Mouse (Mus musculus) Patski (cell line): Measurements from ENCODE around the gene Endov. TPM values are rescaled to one million over a fixed set of nuclear protein-coding genes. Genes with fewer than 3 reads are reported as not detected.
A peak's percentile ranks its signal among the peaks of the same experiment; 100 is the strongest.

Experiments
- ATAC-seq: fragments of 100-300 bp; one replicate; pipeline ENCODE4 v1.8.0; 2021
- CTCF ChIA-PET: fragments of 350-600 bp; sonication (Branson Sonifier 250); formaldehyde crosslinking; loops from one replicate; lab custom pipeline; 2022; ENCODE audit warnings: inconsistent platforms; lab: Charles Lee
- POLR2A ChIA-PET: fragments of 350-600 bp; sonication (Branson Sonifier 250); formaldehyde crosslinking; loops from one replicate; lab custom pipeline; 2022; ENCODE audit warnings: antibody characterized with exemption, inconsistent platforms; lab: Charles Lee
- DNase-seq: peaks from one replicate; pipeline ENCODE4 v3.0.0-alpha.2; 2011; ENCODE audit warnings: low read depth, low spot score
- H3K27me3 ChIP-seq: fragments of 371-371 bp; one replicate; pipeline ENCODE4 v1.5.1; 2021
- CTCF ChIP-seq: fragments of 100-300 bp; IDR thresholded peaks from one replicate; pipeline ENCODE4 v1.5.1; 2021
- in situ Hi-C: fragments of 300-500 bp; cut with MboI; formaldehyde crosslinking; loops from 3 replicates; pipeline ENCODE4 v1.11.1; 2018; ENCODE audit warnings: low pct_unique_long_range_greater_than_20kb, mixed read lengths
- polyA plus RNA-seq: library from polyadenylated mRNA; unstranded; gene quantifications from one replicate; pipeline ENCODE4 v1.2.3, GENCODE M21; 2021

The Endov gene
- polyA plus RNA-seq: 19.6 TPM

DNA sequence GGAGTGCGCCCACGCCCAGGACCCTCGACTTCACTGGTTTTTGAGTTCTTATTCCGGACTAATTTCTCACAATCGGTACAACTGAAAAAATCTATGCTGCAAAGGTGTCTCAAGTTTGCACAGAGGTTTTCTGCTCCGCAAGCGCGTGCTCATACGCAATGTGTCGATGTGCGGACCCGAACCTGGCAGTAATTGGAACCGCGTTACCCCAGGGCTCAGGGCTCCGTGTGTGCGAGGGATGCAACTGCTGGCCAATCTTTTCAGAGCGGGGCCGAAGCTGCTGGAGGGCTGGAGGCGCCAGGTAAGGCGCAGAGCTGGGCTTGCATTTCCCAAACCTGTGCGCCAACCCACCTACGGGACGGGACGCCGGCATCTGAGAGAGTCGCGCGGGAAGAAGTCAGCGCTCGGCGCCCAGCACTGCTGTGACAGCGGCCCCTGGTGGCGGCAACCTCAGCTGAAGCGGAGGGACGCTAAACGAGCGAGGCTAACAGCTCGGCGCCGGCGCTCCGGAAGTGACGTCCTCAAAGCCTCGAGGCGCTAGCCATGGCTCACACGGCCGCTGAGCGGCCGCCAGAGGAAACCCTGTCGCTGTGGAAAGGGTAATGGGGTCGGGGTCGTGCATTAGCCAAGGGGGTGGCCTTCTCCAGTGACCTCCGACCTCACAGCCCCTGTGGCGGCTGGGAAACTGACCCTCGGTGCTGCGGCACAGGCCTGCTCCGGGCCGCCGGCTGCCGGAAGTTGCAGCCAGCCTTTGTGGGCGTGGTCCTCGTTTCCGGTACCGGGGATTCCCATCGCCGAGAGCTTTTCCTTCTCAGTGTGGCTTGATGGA, at the start of gene Endov:
Endov (plus strand) TSS at position 487 of the 829 bp plus-strand sequence.
- in situ Hi-C loops: loop anchor here (10.0 kb wide), 1 partner anchor 504 kb away; no protein-coding TSS in a partner anchor
- POLR2A ChIA-PET: no interaction called here
- no peaks in the 10 kb centered on the region for H3K27me3 ChIP-seq
- peak; percentile 90 for ATAC-seq
- CTCF ChIA-PET: interaction anchor here (0.7 to 1.4 kb wide), 6 partner anchors 9 to 418 kb away, joined by 3 to 5 read pairs (median 3); no protein-coding TSS in a partner anchor
- TF ChIP-seq CTCF: peak; percentile 99
- DNase-seq: peak; percentile 64

DNA sequence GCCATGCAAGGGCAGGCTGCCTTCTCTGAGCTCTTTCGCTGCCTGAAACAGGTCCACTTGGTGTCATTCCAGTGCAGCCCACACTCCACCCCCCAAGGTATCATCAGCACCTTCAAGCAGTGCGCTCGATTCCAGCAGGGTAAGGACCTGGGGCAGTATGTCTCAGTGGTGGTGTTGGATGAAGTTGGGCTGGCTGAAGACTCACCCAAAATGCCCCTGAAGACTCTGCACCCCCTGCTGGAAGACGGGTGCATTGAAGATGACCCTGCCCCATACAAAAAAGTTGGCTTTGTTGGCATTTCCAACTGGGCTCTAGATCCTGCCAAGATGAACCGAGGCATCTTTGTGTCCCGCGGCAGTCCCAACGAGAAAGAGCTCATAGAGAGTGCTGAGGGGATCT, 48.9 kb upstream of the Endov start:
- no peaks in the 10 kb centered on the region for H3K27me3 ChIP-seq
- in situ Hi-C loops: no loop called here
- ChIA-PET POLR2A (interaction anchor here (0.6 kb wide), 1 partner anchor 23 kb away, joined by 3 read pairs; no protein-coding TSS in a partner anchor), CTCF (interaction anchor here (0.7 to 0.8 kb wide), 2 partner anchors 9 to 11 kb away, joined by 3 read pairs; no protein-coding TSS in a partner anchor)
- ATAC-seq: no peak
- DNase-seq: no peak
- no peak for TF ChIP-seq CTCF

- ATAC-seq: no peak
- no peak for DNase-seq
- in situ Hi-C loops: no loop called here
- no peaks in the 10 kb centered on the region for H3K27me3 ChIP-seq
- TF ChIP-seq CTCF: no peak
- ChIA-PET CTCF (interaction anchor here (1.5 kb wide), 1 partner anchor 9 kb away, joined by 3 read pairs; no protein-coding TSS in a partner anchor), POLR2A (no interaction called here)
Measured at GRCm38 (mm10) chr11:119443442-119443841, 47.7 kb upstream of the Endov start.

DNA sequence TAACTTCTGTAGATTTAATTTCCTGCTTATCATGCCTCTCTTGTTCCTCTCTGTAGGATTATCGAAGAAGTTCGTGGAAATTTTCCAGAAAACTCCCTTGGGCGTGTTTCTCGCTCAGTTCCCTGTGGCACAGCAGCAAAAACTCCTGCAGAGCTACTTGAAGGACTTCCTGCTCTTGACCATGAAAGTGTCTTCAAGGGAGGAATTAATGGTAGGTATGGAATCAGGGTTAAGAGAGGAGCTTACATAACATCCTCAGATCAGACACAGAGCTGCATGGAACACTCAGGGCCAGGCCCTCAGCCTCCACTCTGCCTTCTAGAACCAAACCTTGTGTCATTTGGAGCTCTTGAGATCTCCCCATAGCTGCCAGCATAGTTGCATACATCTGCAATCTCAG, 35.0 kb upstream of the Endov start:
- DNase-seq: no peak
- POLR2A ChIA-PET: no interaction called here
- in situ Hi-C loops: no loop called here
- CTCF ChIA-PET: no interaction called here
- TF ChIP-seq CTCF: no peak
- no peak for ATAC-seq
- no peaks in the 10 kb centered on the region for H3K27me3 ChIP-seq

DNA sequence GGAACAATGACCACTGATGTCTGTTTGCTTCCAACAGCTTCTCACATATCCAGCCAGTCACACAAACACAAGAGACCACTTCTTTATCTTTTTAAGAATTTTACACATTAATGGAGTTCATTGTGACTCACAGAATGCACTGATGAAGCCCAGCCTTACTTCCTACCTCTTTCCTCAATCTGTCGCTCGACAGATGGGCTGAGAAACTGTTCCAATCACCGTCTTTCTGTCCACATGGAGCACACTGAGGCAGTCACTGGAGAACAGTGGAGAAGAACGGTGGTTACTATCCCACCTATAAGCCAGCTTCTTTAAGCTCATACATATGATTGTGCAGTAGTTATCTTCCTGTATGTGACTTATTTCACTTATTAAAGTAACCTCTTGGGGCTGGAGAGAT, 13.3 kb upstream of the Endov start:
- DNase-seq: no peak
- in situ Hi-C loops: no loop called here
- ChIA-PET POLR2A (no interaction called here), CTCF (interaction anchor here (0.8 kb wide), 1 partner anchor 428 kb away, joined by 3 read pairs; no protein-coding TSS in a partner anchor)
- no peaks in the 10 kb centered on the region for H3K27me3 ChIP-seq
- TF ChIP-seq CTCF: no peak
- no peak for ATAC-seq

DNA sequence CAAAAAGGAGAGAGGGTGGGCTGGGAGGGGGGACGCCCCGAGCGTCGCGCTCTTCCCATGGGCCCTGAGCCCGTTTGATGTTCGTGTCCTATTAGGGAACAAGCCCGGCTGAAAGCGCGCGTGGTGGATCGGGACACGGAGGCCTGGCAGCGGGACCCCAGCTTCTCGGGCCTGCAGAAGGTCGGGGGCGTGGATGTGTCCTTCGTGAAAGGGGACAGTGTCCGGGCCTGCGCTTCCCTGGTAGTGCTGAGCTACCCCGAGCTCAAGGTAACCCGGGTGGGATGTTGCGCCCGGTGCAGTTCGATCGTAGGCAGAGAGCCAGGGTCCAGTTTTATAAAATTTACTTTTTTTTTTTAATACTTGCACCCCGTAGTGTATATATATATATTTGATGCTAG, 542 bp downstream of the Endov start:
- CTCF ChIA-PET: interaction anchor here (0.7 to 1.4 kb wide), 3 partner anchors 8 to 418 kb away, joined by 3 to 5 read pairs (median 3); no protein-coding TSS in a partner anchor
- peak; percentile 23 for ATAC-seq
- no peaks in the 10 kb centered on the region for H3K27me3 ChIP-seq
- DNase-seq: no peak
- TF ChIP-seq CTCF: no peak
- in situ Hi-C loops: loop anchor here (10.0 kb wide), 1 partner anchor 503 kb away; no protein-coding TSS in a partner anchor
- POLR2A ChIA-PET: no interaction called here

DNA sequence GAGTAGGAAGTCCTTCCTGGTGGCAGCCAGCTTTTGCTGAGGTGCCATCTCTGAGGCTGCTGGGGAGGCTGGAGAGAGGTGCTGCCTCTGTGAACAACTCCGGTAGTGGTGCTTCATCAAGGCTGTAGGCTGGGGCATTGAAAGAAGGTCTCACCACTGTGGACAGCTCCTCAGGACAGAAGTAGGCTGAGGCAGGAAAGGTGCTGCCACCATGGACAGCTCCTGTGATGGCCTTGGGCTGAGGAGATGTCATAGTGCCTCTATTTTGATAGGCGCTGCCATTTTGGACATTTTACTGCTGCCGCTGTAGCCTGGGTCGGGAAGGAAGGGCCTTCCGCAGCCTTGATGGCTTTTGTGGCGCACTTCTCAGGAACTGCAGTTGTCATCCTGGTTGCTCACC, 1.7 kb downstream of the Endov start:
- TF ChIP-seq CTCF: no peak
- ChIA-PET CTCF (no interaction called here), POLR2A (no interaction called here)
- ATAC-seq (no peak), DNase-seq (no peak)
- no peaks in the 10 kb centered on the region for H3K27me3 ChIP-seq
- in situ Hi-C loops: loop anchor here (10.0 kb wide), 1 partner anchor 502 kb away; no protein-coding TSS in a partner anchor

DNA sequence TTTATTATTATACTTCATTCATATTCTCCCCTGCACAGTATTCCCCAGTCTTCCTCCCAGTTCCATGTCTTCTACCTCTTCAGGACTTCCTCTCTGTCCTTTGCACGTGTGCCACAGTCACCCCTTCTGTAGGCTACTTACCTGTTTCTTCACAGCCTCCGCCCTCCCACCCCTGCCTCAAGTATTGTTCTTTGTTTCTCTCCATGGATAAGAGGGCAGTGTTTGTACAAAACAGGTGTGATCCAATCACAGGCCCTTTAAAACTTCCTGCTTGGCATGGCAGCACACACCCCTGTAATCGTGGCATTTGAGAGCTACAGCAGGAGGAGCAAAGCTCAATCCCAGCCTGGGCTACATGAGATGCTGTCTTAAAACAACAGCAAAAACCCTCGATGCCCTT, 2.4 kb downstream of the Endov start:
- DNase-seq (no peak), ATAC-seq (no peak)
- POLR2A ChIA-PET: no interaction called here
- TF ChIP-seq CTCF: no peak
- no peaks in the 10 kb centered on the region for H3K27me3 ChIP-seq
- CTCF ChIA-PET: no interaction called here
- in situ Hi-C loops: loop anchor here (10.0 kb wide), 1 partner anchor 501 kb away; no protein-coding TSS in a partner anchor

DNA sequence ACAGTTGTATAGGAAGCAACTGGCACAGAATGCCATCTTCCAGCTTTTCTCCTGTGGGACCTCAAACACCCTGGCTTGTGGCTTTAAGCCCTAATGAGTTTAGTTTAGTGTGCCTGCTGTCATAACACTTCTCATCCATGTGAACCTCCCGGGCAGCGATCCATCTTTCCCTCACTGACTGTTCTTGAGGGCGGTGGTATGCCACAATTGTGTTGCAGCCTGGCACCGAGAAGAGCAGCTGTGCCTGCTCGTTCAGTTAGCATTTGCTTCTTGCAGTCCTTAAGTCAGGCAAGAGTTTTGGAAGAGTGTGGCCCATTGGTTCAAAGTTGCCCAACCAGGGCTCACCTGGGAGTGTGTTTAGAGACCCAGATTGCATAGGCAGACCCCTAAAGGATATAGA, 5.0 kb downstream of the Endov start:
- no peak for TF ChIP-seq CTCF
- in situ Hi-C loops: loop anchor here (5.0 to 10.0 kb wide), 2 partner anchors 406 to 499 kb away; no protein-coding TSS in a partner anchor
- no peak for DNase-seq
- CTCF ChIA-PET: no interaction called here
- POLR2A ChIA-PET: interaction anchor here (0.6 kb wide), 1 partner anchor 156 kb away, joined by 3 read pairs; no protein-coding TSS in a partner anchor
- no peak for ATAC-seq
- H3K27me3 ChIP-seq: no peaks in the 10 kb centered on the region

DNA sequence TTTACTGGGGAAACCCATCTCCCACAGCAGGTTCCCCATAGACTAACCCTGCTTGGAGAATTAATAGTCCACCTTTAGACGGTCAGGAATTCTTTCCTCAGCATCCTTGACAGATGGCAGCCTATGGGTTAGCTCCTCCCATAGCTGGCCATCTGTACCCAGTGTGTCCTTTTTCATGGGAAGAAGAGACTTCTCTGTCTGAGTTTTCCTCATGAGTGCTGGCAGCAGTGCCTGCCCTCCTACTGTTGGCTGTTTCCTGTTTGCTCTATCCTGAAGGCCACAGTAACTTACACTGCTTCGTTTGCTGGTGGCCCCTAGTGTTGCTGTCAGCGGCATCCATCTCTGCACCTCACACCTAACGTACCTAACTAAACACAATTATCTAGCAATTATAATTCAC, 6.3 kb downstream of the Endov start:
- no peak for DNase-seq
- ChIA-PET CTCF (interaction anchor here (1.0 kb wide), 1 partner anchor 407 kb away, joined by 3 read pairs; no protein-coding TSS in a partner anchor), POLR2A (no interaction called here)
- no peak for TF ChIP-seq CTCF
- no peaks in the 10 kb centered on the region for H3K27me3 ChIP-seq
- ATAC-seq: no peak
- in situ Hi-C loops: loop anchor here (5.0 to 10.0 kb wide), 2 partner anchors 405 to 497 kb away; no protein-coding TSS in a partner anchor

- TF ChIP-seq CTCF: no peak
- in situ Hi-C loops: loop anchor here (5.0 to 10.0 kb wide), 2 partner anchors 403 to 496 kb away; no protein-coding TSS in a partner anchor
- ATAC-seq (no peak), DNase-seq (no peak)
- POLR2A ChIA-PET: no interaction called here
- no peaks in the 10 kb centered on the region for H3K27me3 ChIP-seq
- CTCF ChIA-PET: interaction anchor here (1.6 kb wide), 1 partner anchor 8 kb away, joined by 3 read pairs; the partner anchor contains the start of gene Endov
Measured at GRCm38 (mm10) chr11:119499297-119499696, 8.2 kb downstream of the Endov start.
